In genomic region chr5:105731173-105731626, GRCm38 (mm10) we compare ENCODE assay signal across 8 mouse cellular contexts. TPM values are rescaled to one million over a fixed set of nuclear protein-coding genes. Genes with fewer than 3 reads are reported as not detected.
DNase-seq lines count a peak whose midpoint lies in the region; ATAC-seq and TF ChIP-seq lines count a peak whose summit lies in the region.

No protein-coding gene starts in this region.

- WGBS in heart, postnatal 0 days = 14% methylated on average over 16 of the region's 16 CpGs
- 10% methylated on average over 16 of the region's 16 CpGs for WGBS in liver, postnatal 0 days (ENCODE audit: insufficient replicate concordance)
- WGBS in olfactory bulb, adult 2 months = 35% methylated on average over 16 of the region's 16 CpGs

- H3K4me1 ChIP-seq in heart, postnatal 0 days (ENCODE audit: control insufficient read depth, insufficient read depth) = peaks cover 12% of the 10 kb centered on the region
- H3K4me1 ChIP-seq in liver, postnatal 0 days (ENCODE audit: insufficient read depth) = peaks cover 33% of the 10 kb centered on the region
- H3K4me1 ChIP-seq in olfactory bulb, adult 2 months (ENCODE audit: control insufficient read depth, insufficient read depth, low read length) = peaks cover 18% of the 10 kb centered on the region

- peak; percentile 28; the same call in 1 of the 2 replicates for ATAC-seq in heart, postnatal 0 days (ENCODE audit: insufficient read depth, low read depth)
- ATAC-seq in liver, postnatal 0 days = peak; percentile 47; the same call in 1 of the 2 replicates

- H3K4me3 ChIP-seq in heart, postnatal 0 days (ENCODE audit: low read depth, low read length) = peak overlapping the region; percentile 57
- H3K4me3 ChIP-seq in liver, postnatal 0 days (ENCODE audit: low read depth, low read length) = peak overlapping the region; percentile 66
- H3K4me3 ChIP-seq in olfactory bulb, adult 2 months (ENCODE audit: insufficient read depth, low read depth, low read length) = peak overlapping the region; percentile 47; the same call in 1 of the 2 replicates

- H3K36me3 ChIP-seq in heart, postnatal 0 days (replicated peaks; ENCODE audit: control insufficient read depth, insufficient read depth, low read length) = no peaks in the 10 kb centered on the region
- H3K36me3 ChIP-seq in liver, postnatal 0 days (replicated peaks; ENCODE audit: insufficient read depth, low read length) = peaks cover 3% of the 10 kb centered on the region; the same call in 1 of the 2 replicates

- no peak for TF ChIP-seq CTCF in heart, postnatal 0 days (IDR thresholded peaks at IDR 0.05; ENCODE audit: low read depth)
- TF ChIP-seq CTCF in liver, postnatal 0 days (IDR thresholded peaks at IDR 0.05; ENCODE audit: low read depth) = no peak
- no peak for TF ChIP-seq CTCF in olfactory bulb, adult 2 months (IDR thresholded peaks at IDR 0.05; ENCODE audit: insufficient read depth, low read depth, low read length)

- H3K27ac ChIP-seq in heart, postnatal 0 days (ENCODE audit: low read depth) = no peak overlapping the region
- peak overlapping the region; percentile 66 for H3K27ac ChIP-seq in liver, postnatal 0 days (ENCODE audit: low read depth)
- no peak overlapping the region for H3K27ac ChIP-seq in olfactory bulb, adult 2 months (ENCODE audit: insufficient read depth, low read depth, low read length)

- H3K9ac ChIP-seq in heart, postnatal 0 days (replicated peaks; ENCODE audit: low read depth, low read length) = peak overlapping the region; percentile 60
- peak overlapping the region; percentile 52 for H3K9ac ChIP-seq in liver, postnatal 0 days (replicated peaks)

- TF ChIP-seq POLR2A in olfactory bulb, adult 2 months (IDR thresholded peaks at IDR 0.05; ENCODE audit: insufficient read depth, low read depth, low read length) = no peak

- peak overlapping the region; percentile 82 for H3K4me2 ChIP-seq in heart, postnatal 0 days (ENCODE audit: low read depth, low read length)
- peak overlapping the region; percentile 97 for H3K4me2 ChIP-seq in liver, postnatal 0 days (ENCODE audit: low read depth, low read length)

- H3K27me3 ChIP-seq in heart, postnatal 0 days (ENCODE audit: control insufficient read depth, insufficient read depth, low read length) = no peaks in the 10 kb centered on the region
- no peaks in the 10 kb centered on the region for H3K27me3 ChIP-seq in liver, postnatal 0 days (ENCODE audit: insufficient read depth, low read length)

- peak; percentile 41 for DNase-seq in kidney, adult 9 months
- no peak for DNase-seq in kidney, adult 18-20 months
- peak; percentile 40 for DNase-seq in brain, adult 2 months (ENCODE audit: low read depth, low spot score)
- DNase-seq in heart, postnatal 0 days (ENCODE audit: low spot score) = no peak
- DNase-seq in liver, postnatal 0 days = peak; percentile 61
- DNase-seq in layer of hippocampus, adult 9-11 months = no peak
- DNase-seq in urinary bladder, postnatal 4 days (ENCODE audit: low spot score in 2 of 2) = no peak

- TF ChIP-seq EP300 in heart, postnatal 0 days (IDR thresholded peaks at IDR 0.05; ENCODE audit: low read depth) = no peak
- TF ChIP-seq EP300 in liver, postnatal 0 days (IDR thresholded peaks at IDR 0.05; ENCODE audit: low read depth) = no peak

- no peaks in the 10 kb centered on the region for H3K9me3 ChIP-seq in heart, postnatal 0 days (replicated peaks; ENCODE audit: control insufficient read depth, low read length)
- no peaks in the 10 kb centered on the region for H3K9me3 ChIP-seq in liver, postnatal 0 days (ENCODE audit: low read length)

RNA-seq across cellular contexts. Expression of gene Lrrc8d, which starts 31.4 kb away (rescaled TPM):
- 5.5 and 8.8 TPM in 2 replicates for total RNA-seq in heart, postnatal 0 days (2014; rRNA removed; ENCODE audit: low replicate concordance)
- 8.5 and 10.0 TPM in 2 replicates for polyA plus RNA-seq in heart, postnatal 0 days (2015; fragmentation: Nextera tagmentation; extraction: Ambion mirVana)
- polyA plus RNA-seq in liver, postnatal 0 days (2015; fragmentation: Nextera tagmentation; extraction: Ambion mirVana) = 11.6 TPM in 2 replicates
- polyA plus RNA-seq in olfactory bulb, adult 2 months (2012; ENCODE audit: insufficient read depth, insufficient read length, low replicate concordance, missing spikeins) = not detected in 2 replicates

Comparison
In these comparisons a context has a peak if more than half of its experiments do, and no peak if none do; other contexts are left out.
1. DNase-seq: peak in kidney, adult 9 months (single experiment), brain, adult 2 months (single experiment) and liver, postnatal 0 days (single experiment); none in kidney, adult 18-20 months (single experiment), heart, postnatal 0 days (single experiment), layer of hippocampus, adult 9-11 months (single experiment) and urinary bladder, postnatal 4 days (0 of 2).
2. Peak in every context shown above with its lines, with median percentiles within 50 percentile points of each other: H3K4me3 ChIP-seq.